Mouse (Mus musculus) liver, adult 2 months (tissue): Measurements from ENCODE around the gene R3hdm1. TPM values are rescaled to one million over a fixed set of nuclear protein-coding genes. Genes with fewer than 3 reads are reported as not detected.
"Not testable (repeated sequence)": the region's sequence is repeated elsewhere in the genome, so short reads cannot be mapped to it uniquely, and the experiment has no call there.

ENCODE experiments used
- DNase-seq: peaks from one replicate; pipeline ENCODE4 v3.0.0-alpha.2; 2011; ENCODE audit warnings: low read depth, low spot score; ENCODE audit errors: extremely low read depth
- H3K27ac ChIP-seq: fragments of 200-500 bp; replicated peaks from 2 replicates; pipeline ENCODE4 v1.5.1; 2012; ENCODE audit warnings: low read depth, mild to moderate bottlenecking, control low read depth, inconsistent platforms, low read length; ENCODE audit not compliant: insufficient read depth
- H3K27me3 ChIP-seq: fragments of 200-500 bp; 2 replicates; pipeline ENCODE4 v1.6.1; 2012; ENCODE audit warnings: mild to moderate bottlenecking, moderate library complexity, low read length, inconsistent platforms; ENCODE audit not compliant: control insufficient read depth, insufficient read depth
- H3K36me3 ChIP-seq: fragments of 200-500 bp; 2 replicates; pipeline ENCODE4 v1.6.1; 2012; ENCODE audit warnings: low read length, inconsistent platforms; ENCODE audit not compliant: control insufficient read depth, insufficient read depth
- H3K4me1 ChIP-seq: fragments of 200-500 bp; 2 replicates; pipeline ENCODE4 v1.6.1; 2011; ENCODE audit warnings: low read length; ENCODE audit not compliant: control insufficient read depth, insufficient read depth
- H3K4me3 ChIP-seq: fragments of 200-500 bp; 2 replicates; pipeline ENCODE4 v1.5.1; 2011; ENCODE audit warnings: low read depth, mild to moderate bottlenecking, control low read depth, low read length, moderate library complexity; ENCODE audit not compliant: insufficient read depth
- H3K79me2 ChIP-seq: fragments of 200-500 bp; 2 replicates; pipeline ENCODE4 v1.6.1; 2012; ENCODE audit warnings: inconsistent platforms, mild to moderate bottlenecking, low read length, moderate library complexity; ENCODE audit not compliant: control insufficient read depth, insufficient read depth
- H3K9ac ChIP-seq: fragments of 200-500 bp; 2 replicates; pipeline ENCODE4 v1.6.1; 2012; ENCODE audit warnings: low read depth, mild to moderate bottlenecking, control low read depth, inconsistent platforms, low read length
- CTCF ChIP-seq: fragments of 200-500 bp; IDR thresholded peaks from 2 replicates; pipeline ENCODE4 v1.5.1; 2011; ENCODE audit warnings: low read depth, low read length, control low read depth
- POLR2A ChIP-seq: fragments of 200-500 bp; IDR thresholded peaks from 2 replicates; pipeline ENCODE4 v1.6.1; 2011; ENCODE audit warnings: low read length, control low read depth; ENCODE audit not compliant: insufficient read depth; ENCODE audit errors: extremely low read depth
- WGBS: fragments of 180-500 bp; shearing (Covaris S2); methylation state at CpG from one replicate; pipeline ENCODE4 v1.1.7; 2018; 5-methylcytosine and 5-hydroxymethylcytosine counted together
- polyA plus RNA-seq: library from polyadenylated mRNA; depleted of rRNA; stranded (reverse); fragments of >200 nt; gene quantifications from 2 replicates; pipeline ENCODE4 v1.2.3, GENCODE M21; 2012
- total RNA-seq: library from RNA; depleted of rRNA; stranded (reverse); fragments of >200 nt; gene quantifications from 2 replicates; pipeline ENCODE4 v1.2.3, GENCODE M21; 2014

The R3hdm1 gene
- total and polyA plus RNA-seq, 2 experiments: 13.1 to 16.8 TPM

DNA sequence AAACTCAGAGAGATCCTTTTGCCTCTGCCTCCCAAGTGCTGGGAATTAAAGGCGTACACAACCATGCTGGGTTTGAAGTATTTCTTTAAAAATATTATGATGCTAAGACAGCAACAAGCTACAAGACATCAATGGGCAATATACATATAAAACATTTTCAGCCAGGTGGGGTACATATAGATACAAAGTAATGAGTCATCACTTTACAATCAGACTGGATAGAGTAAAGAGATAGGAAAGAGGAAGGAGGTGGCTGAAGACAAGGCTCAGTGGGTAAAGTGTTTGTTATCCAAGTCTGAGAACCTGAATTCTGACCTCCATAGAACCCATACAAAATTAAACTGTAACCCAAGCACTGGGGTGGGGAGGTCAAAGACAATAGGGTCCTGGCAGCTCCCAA is 4.8 kb upstream of the R3hdm1 start:
- Histone ChIP-seq H3K9ac (no peak overlapping the region), H3K27me3 (no peaks in the 10 kb centered on the region), H3K4me1 (no peaks in the 10 kb centered on the region; the same call in 1 of the 2 replicates), H3K36me3 (no peaks in the 10 kb centered on the region), H3K4me3 (no peak overlapping the region), H3K27ac (no peak overlapping the region), H3K79me2 (no peaks in the 10 kb centered on the region)
- TF ChIP-seq POLR2A (no peak), CTCF (no peak)
- no peak for DNase-seq
- 98% methylated on average over 1 of the region's 1 CpGs for WGBS

DNA sequence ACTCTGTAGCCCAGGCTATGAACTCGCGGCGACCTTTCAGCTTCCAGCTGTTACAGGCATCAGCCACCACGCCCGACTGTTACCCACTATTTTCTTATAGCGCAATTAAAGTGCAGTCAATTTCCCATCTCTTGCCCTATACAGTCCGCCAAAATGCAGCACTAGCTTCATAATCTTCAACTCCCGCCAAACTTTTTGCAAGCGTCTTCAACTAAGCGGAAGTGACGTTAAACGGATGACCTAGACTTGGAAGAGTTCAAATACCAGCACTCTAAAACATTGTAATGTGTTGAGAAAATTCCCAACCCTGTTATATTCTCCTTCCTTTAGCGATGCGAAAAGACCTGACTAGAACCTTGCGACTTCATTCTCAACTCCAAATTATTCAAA is 855 bp upstream of the R3hdm1 start:
- TF ChIP-seq CTCF (no peak), POLR2A (no peak)
- Histone ChIP-seq H3K36me3 (no peaks in the 10 kb centered on the region), H3K79me2 (peaks cover 6% of the 10 kb centered on the region; the same call in 1 of the 2 replicates), H3K27me3 (no peaks in the 10 kb centered on the region), H3K9ac (peak overlapping the region; percentile 49), H3K4me3 (peak overlapping the region; percentile 51), H3K4me1 (peaks cover 4% of the 10 kb centered on the region; the same call in 1 of the 2 replicates), H3K27ac (0 out of 2 replicates have a peak overlapping the region, but pooled peaks have one; percentile 6)
- no peak for DNase-seq
- under 1% methylated on average over 15 of the region's 15 CpGs for WGBS

DNA sequence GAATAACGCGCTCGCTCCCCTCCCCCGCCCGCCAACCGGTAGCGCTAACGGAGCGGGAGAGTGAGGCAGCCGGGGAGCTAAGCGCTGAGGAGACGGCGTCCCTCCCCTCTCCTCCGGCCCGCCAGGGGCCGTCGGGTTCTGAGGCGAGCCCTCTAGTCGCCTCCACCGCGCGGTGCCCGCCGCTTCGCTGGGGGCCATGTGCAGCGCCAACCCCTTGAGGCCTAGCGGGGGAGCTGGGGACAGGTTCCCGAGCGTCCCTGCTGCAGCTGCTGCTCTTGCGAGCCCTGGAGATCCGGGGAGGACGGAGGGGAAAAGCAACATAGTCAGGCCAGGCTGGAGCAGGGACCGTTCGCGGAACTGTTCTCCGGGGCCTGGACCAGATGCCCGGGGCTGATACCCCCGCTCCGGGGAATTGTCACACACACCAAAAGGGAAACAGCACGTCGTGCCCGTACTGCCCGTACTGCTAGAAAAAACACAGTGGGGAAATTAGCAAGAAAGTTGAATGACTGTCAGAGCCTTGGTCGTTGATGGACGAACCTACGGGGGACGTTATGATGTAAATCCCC is 503 bp downstream of the R3hdm1 start:
- WGBS: 0% methylated on average over 47 of the region's 47 CpGs
- H3K79me2 ChIP-seq: peaks cover 10% of the 10 kb centered on the region; the same call in 1 of the 2 replicates
- TF ChIP-seq POLR2A (no peak), CTCF (0 out of 2 replicates have a peak, but pooled peaks have one; percentile 4)
- H3K36me3 ChIP-seq: no peaks in the 10 kb centered on the region
- H3K4me1 ChIP-seq: peaks cover 4% of the 10 kb centered on the region; the same call in 1 of the 2 replicates
- peak overlapping the region; percentile 60 for H3K27ac ChIP-seq
- peak overlapping the region; percentile 94 for H3K4me3 ChIP-seq
- no peaks in the 10 kb centered on the region for H3K27me3 ChIP-seq
- H3K9ac ChIP-seq: peak overlapping the region; percentile 88
- DNase-seq: peak; percentile 28

DNA sequence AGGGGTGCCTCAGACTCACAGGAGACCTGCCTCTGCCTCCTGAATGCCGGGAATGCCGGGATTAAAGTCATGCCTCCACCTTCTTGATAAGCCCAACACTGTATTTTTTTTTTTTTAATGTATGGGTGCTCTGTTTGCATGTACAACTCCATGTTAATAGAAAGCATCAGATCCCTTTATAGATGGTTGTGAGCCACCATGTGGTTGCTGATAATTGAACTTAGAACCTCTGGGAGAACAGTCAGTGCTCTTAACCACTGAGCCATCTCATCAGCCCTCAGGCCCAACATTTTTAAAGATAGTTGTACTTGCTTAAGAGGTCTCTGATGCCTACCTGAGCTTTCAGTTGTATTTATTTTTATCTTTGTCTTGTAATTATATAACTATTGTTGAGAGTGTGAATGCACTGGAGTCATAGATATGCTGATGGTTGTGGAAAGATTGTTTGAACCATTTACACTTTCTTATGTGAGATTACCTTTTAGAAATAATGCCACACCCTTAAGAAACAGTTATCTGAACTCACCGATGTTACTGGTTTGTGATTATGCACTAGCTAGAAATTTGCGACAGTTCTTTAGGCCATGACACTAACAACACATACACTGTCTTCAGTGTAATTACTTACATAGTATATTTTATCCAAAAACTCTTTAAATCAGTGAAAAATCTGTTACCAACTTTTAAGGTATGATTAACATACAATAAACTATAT is 18.0 kb downstream of the R3hdm1 start:
- Histone ChIP-seq H3K79me2 (peaks cover 17% of the 10 kb centered on the region; the same call in 1 of the 2 replicates), H3K9ac (no peak overlapping the region), H3K27me3 (no peaks in the 10 kb centered on the region), H3K36me3 (no peaks in the 10 kb centered on the region; the same call in 1 of the 2 replicates), H3K4me3 (no peak overlapping the region), H3K4me1 (no peaks in the 10 kb centered on the region; the same call in 1 of the 2 replicates), H3K27ac (no peak overlapping the region)
- 93% methylated on average over 4 of the region's 4 CpGs for WGBS
- DNase-seq: no peak
- TF ChIP-seq POLR2A (no peak), CTCF (no peak)

DNA sequence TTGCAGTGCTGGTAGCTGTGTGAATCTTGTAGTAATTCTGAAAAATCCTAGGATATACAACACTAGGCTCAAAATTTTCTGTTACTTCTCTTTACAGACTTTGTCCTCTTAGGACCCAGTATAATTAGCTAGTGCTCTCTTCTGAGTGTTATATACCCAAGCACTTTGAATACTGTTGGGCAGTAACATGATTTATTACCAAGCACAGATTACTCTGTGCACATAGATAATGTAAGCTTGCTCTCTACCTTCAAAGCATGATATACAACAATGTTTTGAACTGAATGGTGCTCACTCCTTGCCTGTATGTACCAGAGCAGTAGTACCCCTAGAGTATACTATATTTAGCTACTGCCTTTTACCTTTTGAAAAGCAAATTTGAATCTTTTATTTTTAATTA is 33.1 kb downstream of the R3hdm1 start:
- not testable (repeated sequence) for H3K4me1 ChIP-seq, H3K36me3 ChIP-seq, H3K27me3 ChIP-seq, H3K27ac ChIP-seq, H3K79me2 ChIP-seq, H3K4me3 ChIP-seq, DNase-seq, H3K9ac ChIP-seq

DNA sequence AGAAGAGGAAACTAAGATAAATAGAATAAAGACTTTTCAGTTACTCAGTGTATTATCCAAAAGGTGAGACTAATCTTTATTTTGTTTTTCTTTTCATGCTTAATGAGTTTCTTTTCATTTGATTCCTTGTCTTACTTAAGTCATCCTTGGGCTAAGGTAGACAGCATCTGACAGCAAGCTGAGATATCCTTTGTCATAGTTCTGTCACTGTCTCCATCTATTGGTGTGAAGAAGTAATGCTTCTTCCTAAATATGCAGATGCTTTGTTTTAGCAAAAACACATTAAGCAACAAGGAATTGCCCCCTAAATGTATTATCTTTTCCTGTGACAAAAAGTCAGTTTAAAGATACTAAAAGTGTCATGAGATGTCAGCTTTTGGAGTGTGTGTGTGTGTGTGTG is 37.9 kb downstream of the R3hdm1 start:
- no peaks in the 10 kb centered on the region for H3K27me3 ChIP-seq
- peaks cover 6% of the 10 kb centered on the region; the same call in 1 of the 2 replicates for H3K79me2 ChIP-seq
- no peak overlapping the region for H3K4me3 ChIP-seq
- H3K9ac ChIP-seq: no peak overlapping the region
- DNase-seq: peak; percentile 39
- no peaks in the 10 kb centered on the region for H3K4me1 ChIP-seq
- H3K36me3 ChIP-seq: no peaks in the 10 kb centered on the region
- no peak overlapping the region for H3K27ac ChIP-seq
- no peak for TF ChIP-seq CTCF
- TF ChIP-seq POLR2A: no peak
